Mouse (Mus musculus) B cell, adult 2 months (primary cell): ENCODE measurements around the gene Zfp472.

Experiments used
- DNase-seq, 2 experiments: peaks; one replicate each; pipeline ENCODE4 v3.0.0; 2022

Gene Zfp472

GRCm38 (mm10) chr17:32965623-32966290, at the start of gene Zfp472:
Gene Zfp472, plus strand, starts transcription at chr17:32965814.
- DNase-seq: peak; percentile 92 to 94

GRCm38 (mm10) chr17:32916075-32916474, 49.5 kb upstream of the Zfp472 start:
- no peak for DNase-seq

- no peak for DNase-seq
Observed at GRCm38 (mm10) chr17:32917131-32917530, 48.5 kb upstream of the Zfp472 start, which contains the start of gene Cyp4f14. Gene Cyp4f14, minus strand, starts transcription at chr17:32917342.

- no peak for DNase-seq
Observed at GRCm38 (mm10) chr17:32919123-32919522, 46.5 kb upstream of the Zfp472 start.

GRCm38 (mm10) chr17:32923681-32924080, 41.9 kb upstream of the Zfp472 start:
- DNase-seq: no peak

GRCm38 (mm10) chr17:32924658-32925312, 40.8 kb upstream of the Zfp472 start:
- peak; percentile 70 to 71 for DNase-seq

- no peak for DNase-seq
Observed at GRCm38 (mm10) chr17:32927803-32928202, 37.8 kb upstream of the Zfp472 start.

GRCm38 (mm10) chr17:32939831-32940230, 25.8 kb upstream of the Zfp472 start:
- no peak for DNase-seq

- DNase-seq: no peak
Observed at GRCm38 (mm10) chr17:32943661-32944060, 22.0 kb upstream of the Zfp472 start.

- DNase-seq: peak in 1 of 2 experiments; percentile 18
Observed at GRCm38 (mm10) chr17:32944402-32945035, 21.1 kb upstream of the Zfp472 start.

GRCm38 (mm10) chr17:32946716-32947115, 18.9 kb upstream of the Zfp472 start:
- DNase-seq: no peak

- DNase-seq: peak; percentile 94 to 97
Observed at GRCm38 (mm10) chr17:32947215-32947914, 18.2 kb upstream of the Zfp472 start, which contains the start of gene Cyp4f13. Gene Cyp4f13, minus strand, starts transcription at chr17:32947402.

GRCm38 (mm10) chr17:32950136-32950535, 15.5 kb upstream of the Zfp472 start:
- DNase-seq: no peak

- no peak for DNase-seq
Observed at GRCm38 (mm10) chr17:32951006-32951405, 14.6 kb upstream of the Zfp472 start.

- DNase-seq: peak; percentile 91
Observed at GRCm38 (mm10) chr17:32951441-32951840, 14.2 kb upstream of the Zfp472 start.

GRCm38 (mm10) chr17:32965253-32965622, 376 bp upstream of the Zfp472 start:
- no peak for DNase-seq

- DNase-seq: no peak
Observed at GRCm38 (mm10) chr17:32981361-32981760, 15.7 kb downstream of the Zfp472 start.

GRCm38 (mm10) chr17:32986301-32986700, 20.7 kb downstream of the Zfp472 start:
- no peak for DNase-seq

GRCm38 (mm10) chr17:32991965-32992698, 26.5 kb downstream of the Zfp472 start:
- peak; percentile 63 to 67 for DNase-seq

GRCm38 (mm10) chr17:32992699-32993474, 27.3 kb downstream of the Zfp472 start, which contains the start of gene Zfp952:
Gene Zfp952, plus strand, starts transcription at chr17:32993129.
- DNase-seq: peak; percentile 81 to 83

- no peak for DNase-seq
Observed at GRCm38 (mm10) chr17:32998492-32998891, 32.9 kb downstream of the Zfp472 start.

GRCm38 (mm10) chr17:33008337-33008736, 42.7 kb downstream of the Zfp472 start:
- DNase-seq: peak; percentile 23 to 31
